Mouse (Mus musculus): ENCODE data around the gene Ankmy2. TPM values are rescaled to one million over a fixed set of nuclear protein-coding genes. Genes with fewer than 3 reads are reported as not detected.

The Ankmy2 gene
- total RNA-seq, 2 experiments from 2014 or later, result 50.3 to 54.1 TPM

- intact Hi-C loops (cut with DNase I), result loop anchor here (10.0 kb wide), 2 partner anchors 321 to 489 kb away; no protein-coding TSS in a partner anchor
- DNase-seq (ENCODE audit: low spot score in 2 of 2), result no peak
Observed at GRCm38 (mm10) chr12:36216230-36216629, 59.3 kb downstream of the Ankmy2 start.

GRCm38 (mm10) chr12:36216905-36217304 lies 60.0 kb downstream of the Ankmy2 start:
- intact Hi-C loops (cut with DNase I), result loop anchor here (10.0 kb wide), 2 partner anchors 322 to 488 kb away; no protein-coding TSS in a partner anchor
- DNase-seq (ENCODE audit: low spot score in 2 of 2), result no peak

- no peak for DNase-seq (ENCODE audit: low spot score in 2 of 2)
Observed at GRCm38 (mm10) chr12:36224392-36224791, 67.5 kb downstream of the Ankmy2 start.

DNA sequence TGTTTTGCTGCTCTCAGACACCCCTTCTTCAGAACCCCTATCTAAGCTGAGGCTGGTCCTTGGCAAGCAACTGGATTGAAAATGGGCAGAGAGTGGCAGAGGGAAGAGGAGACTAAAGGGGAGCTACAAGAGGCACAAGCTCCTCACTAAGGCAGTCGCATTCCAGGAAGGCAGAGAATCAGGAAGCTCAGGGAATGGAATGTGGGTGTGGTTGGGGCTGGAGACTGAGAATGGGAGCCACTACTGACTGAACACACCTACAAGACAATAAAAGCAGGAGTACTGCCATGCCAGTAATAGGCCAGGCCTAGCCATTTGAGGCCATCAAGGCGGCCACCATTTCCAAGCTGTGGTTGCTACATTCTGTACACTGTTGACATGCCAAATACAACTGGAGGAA lies 74.5 kb downstream of the Ankmy2 start:
- DNase-seq (ENCODE audit: low spot score in 2 of 2), result no peak
- intact Hi-C loops (cut with DNase I), result no loop called here

More at GRCm38 (mm10) chr12:36224392-36224791, 67.5 kb downstream of the Ankmy2 start:
- intact Hi-C loops (cut with DNase I), result no loop called here

DNA sequence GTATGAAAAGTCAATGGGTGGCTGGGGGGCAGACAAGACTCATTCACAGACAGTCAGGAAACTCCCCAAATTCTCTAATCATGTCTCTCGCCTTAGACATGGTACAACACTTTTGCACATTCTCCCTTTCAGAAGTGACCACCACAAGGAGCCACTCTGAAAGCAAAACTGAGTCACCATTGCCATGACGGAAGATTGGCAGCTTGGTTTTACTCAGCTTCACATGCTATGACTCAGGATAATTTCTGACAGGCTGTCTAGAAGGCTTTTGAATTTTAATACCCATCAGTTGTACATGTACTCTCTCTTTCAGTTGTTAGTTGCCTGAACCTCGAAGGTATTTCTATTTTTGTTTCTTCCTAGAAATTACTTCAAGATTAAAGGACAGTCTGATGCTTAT lies 84.3 kb downstream of the Ankmy2 start:
- DNase-seq (ENCODE audit: low spot score in 2 of 2), result no peak
- intact Hi-C loops (cut with DNase I), result no loop called here

Other genes starting within 250 kb of the Ankmy2 start
- not detected for gene Agr3, start 231.5 kb upstream of the Ankmy2 start, total RNA-seq (2021)
- gene Agr2, start 164.2 kb upstream of the Ankmy2 start, total RNA-seq (2021), result not detected
- gene Tspan13, start 114.6 kb upstream of the Ankmy2 start, total RNA-seq (2021), result 100 to 1,000 TPM; 192 to 206 TPM
- 10 to 100 TPM; 48.7 to 49.1 TPM for gene Bzw2, start 966 bp downstream of the Ankmy2 start, total RNA-seq (2021)
- not detected for gene Lrrc72, start 96.3 kb downstream of the Ankmy2 start, total RNA-seq (2021)
- gene Sostdc1, start 157.0 kb downstream of the Ankmy2 start, total RNA-seq (2021), result 1 to 10 TPM; 1.3 TPM
- 10 to 100 TPM in 1 of 2 experiments, 1 to 10 TPM in 1; 8.9 to 10.8 TPM for gene Ispd, start 224.3 kb downstream of the Ankmy2 start, total RNA-seq (2021)
- gene D630036H23Rik, start 225.1 kb downstream of the Ankmy2 start, total RNA-seq (2021), result 1 to 10 TPM; 2.2 TPM

Measured in left cerebral cortex, postnatal 36 days (tissue).